Comparison of ENCODE assay signal across 34 mouse cellular contexts in genomic region chr12:100943146-100943545, GRCm38 (mm10).
"Had no signal": no experiment of that assay in that cellular context is flagged by ENCODE, and none has a peak within 500 bp of the region (broad histone marks: within the 10 kb centered on the region; RNA-seq: fewer than 3 reads in every experiment).

No protein-coding gene starts in this region.

- H3K4me3 ChIP-seq: heart, embryonic 13.5 days; heart, embryonic 15.5 days; hindbrain, embryonic 10.5 days; hindbrain, embryonic 12.5 days; hindbrain, embryonic 13.5 days; hindbrain, embryonic 15.5 days; intestine, embryonic 15.5 days; kidney, embryonic 15.5 days; layer of hippocampus, adult 2 months; left cerebral cortex, adult 2 months had no signal

- DNase-seq: heart, postnatal 10 days; heart, postnatal 14 days; heart, postnatal 36 days; heart, postnatal 4 days; kidney, adult 11 months; kidney, adult 18-20 months; kidney, adult 2 months; kidney, adult 8-10 months; kidney, adult 9 months; kidney, postnatal 10 days; kidney, postnatal 14 days; kidney, postnatal 25 days; kidney, postnatal 36 days; kidney, postnatal 4 days; layer of hippocampus, adult 9-11 months; layer of hippocampus, postnatal 36 days had no signal

- H3K27me3 ChIP-seq: hindbrain, embryonic 12.5 days; hindbrain, embryonic 13.5 days; hindbrain, embryonic 15.5 days; intestine, embryonic 15.5 days; kidney, embryonic 15.5 days had no signal

- H3K9ac ChIP-seq: heart, embryonic 13.5 days; heart, embryonic 15.5 days; hindbrain, embryonic 12.5 days; hindbrain, embryonic 13.5 days; hindbrain, embryonic 14.5 days; hindbrain, embryonic 15.5 days; intestine, embryonic 15.5 days; kidney, embryonic 15.5 days had no signal

- H3K27ac ChIP-seq: heart, embryonic 13.5 days; heart, embryonic 15.5 days; hindbrain, embryonic 10.5 days; hindbrain, embryonic 12.5 days; hindbrain, embryonic 13.5 days; hindbrain, embryonic 14.5 days; hindbrain, embryonic 15.5 days; hindbrain, postnatal 0 days; intestine, embryonic 15.5 days; kidney, embryonic 15.5 days; kidney, postnatal 0 days; layer of hippocampus, adult 2 months; left cerebral cortex, adult 2 months had no signal

- H3K4me1 ChIP-seq: hindbrain, embryonic 10.5 days; hindbrain, embryonic 12.5 days; hindbrain, embryonic 13.5 days; hindbrain, embryonic 15.5 days; intestine, embryonic 15.5 days; kidney, embryonic 15.5 days had no signal

- H3K36me3 ChIP-seq: heart, embryonic 15.5 days had no signal

- H3K4me2 ChIP-seq: heart, embryonic 11.5 days; heart, embryonic 13.5 days; heart, embryonic 15.5 days; hindbrain, embryonic 12.5 days; hindbrain, embryonic 13.5 days; hindbrain, embryonic 14.5 days; hindbrain, embryonic 15.5 days; intestine, embryonic 15.5 days; kidney, embryonic 15.5 days had no signal

- H3K9me3 ChIP-seq: heart, embryonic 15.5 days; hindbrain, embryonic 12.5 days; hindbrain, embryonic 13.5 days; hindbrain, embryonic 15.5 days; intestine, embryonic 15.5 days; kidney, embryonic 15.5 days had no signal

- ATAC-seq: hindbrain, embryonic 16.5 days; hindbrain, postnatal 0 days; inflammation-experienced regulatory T-cells, adult 6 months; intestine, embryonic 15.5 days; intestine, embryonic 16.5 days; intestine, postnatal 0 days had no signal
